Mouse (Mus musculus): Measurements from ENCODE around the gene Aloxe3.

Gene Aloxe3

GRCm38 (mm10) chr11:69185031-69185430 is 59.3 kb downstream of the Aloxe3 start:
- DNase-seq, result peak; percentile 76

- DNase-seq, result peak; percentile 53
Observed at GRCm38 (mm10) chr11:69185936-69186335, 60.2 kb downstream of the Aloxe3 start.

- DNase-seq, result peak; percentile 64
Observed at GRCm38 (mm10) chr11:69192840-69193239, 67.1 kb downstream of the Aloxe3 start.

- DNase-seq, result peak; percentile 72
Observed at GRCm38 (mm10) chr11:69196766-69197165, 71.1 kb downstream of the Aloxe3 start.

- DNase-seq, result peak; percentile 83
Observed at GRCm38 (mm10) chr11:69197194-69197593, 71.5 kb downstream of the Aloxe3 start.

- DNase-seq, result peak; percentile 49
Observed at GRCm38 (mm10) chr11:69197743-69198142, 72.0 kb downstream of the Aloxe3 start, which contains the start of gene Alox8. Gene Alox8 (minus strand): TSS chr11:69197843.

All from heart, adult 11 months (tissue).